Mouse (Mus musculus) embryonic facial prominence, embryonic 13.5 days (tissue): ENCODE data around the gene Mif. TPM values are rescaled to one million over a fixed set of nuclear protein-coding genes. Genes with fewer than 3 reads are reported as not detected.

Source experiments
- ATAC-seq: fragments of 200-750 bp; cut with Nextera tagmentation; 2 replicates; pipeline ENCODE4 v1.8.0; 2017; ENCODE audit warnings: low read depth; ENCODE audit not compliant: insufficient number of reproducible peaks, insufficient read depth, low FRiP score, low TSS enrichment
- H3K27ac ChIP-seq: fragments of 300-500 bp; sonication (generic); 2 replicates; pipeline ENCODE4 v1.5.1; 2015; ENCODE audit warnings: moderate library complexity, mild to moderate bottlenecking, inconsistent platforms
- H3K27me3 ChIP-seq: fragments of 300-500 bp; sonication (generic); 2 replicates; pipeline ENCODE4 v1.6.1; 2015; ENCODE audit warnings: mild to moderate bottlenecking, inconsistent platforms
- H3K36me3 ChIP-seq: fragments of 300-500 bp; sonication (generic); 2 replicates; pipeline ENCODE4 v1.6.1; 2015; ENCODE audit warnings: mild to moderate bottlenecking, inconsistent platforms
- H3K4me1 ChIP-seq: fragments of 300-500 bp; sonication (generic); 2 replicates; pipeline ENCODE4 v1.6.1; 2015; ENCODE audit warnings: inconsistent platforms
- H3K4me2 ChIP-seq: fragments of 300-500 bp; sonication (generic); 2 replicates; pipeline ENCODE4 v1.6.1; 2015; ENCODE audit warnings: moderate library complexity, mild to moderate bottlenecking, inconsistent platforms
- H3K4me3 ChIP-seq: fragments of 300-500 bp; sonication (generic); 2 replicates; pipeline ENCODE4 v1.5.1; 2015; ENCODE audit warnings: mild to moderate bottlenecking, inconsistent platforms
- H3K9ac ChIP-seq: fragments of 300-500 bp; sonication (generic); 2 replicates; pipeline ENCODE4 v1.6.1; 2015; ENCODE audit warnings: mild to moderate bottlenecking, inconsistent platforms
- H3K9me3 ChIP-seq: fragments of 300-500 bp; sonication (generic); 2 replicates; pipeline ENCODE4 v1.6.1; 2016; ENCODE audit warnings: inconsistent platforms
- WGBS: fragments of 180-500 bp; shearing (Covaris S2); methylation state at CpG from one replicate; pipeline ENCODE4 v1.1.7; 2015; ENCODE audit warnings: mixed read lengths; 5-methylcytosine and 5-hydroxymethylcytosine counted together
- polyA plus RNA-seq: library from polyadenylated mRNA; unstranded; fragments of >200 nt; fragmentation: Nextera tagmentation; extraction: Ambion mirVana; gene quantifications from 2 replicates; pipeline ENCODE4 v1.2.1, GENCODE M21; 2015

The Mif gene
- polyA plus RNA-seq, 1 experiment from 2014 or later = 1,727 TPM

- WGBS = 8% methylated on average over 9 of the region's 9 CpGs
- Histone ChIP-seq H3K27me3 (peaks cover 19% of the 10 kb centered on the region; the same call in 1 of the 2 replicates), H3K9me3 (no peaks in the 10 kb centered on the region), H3K4me3 (peak overlapping the region; percentile 44), H3K36me3 (no peaks in the 10 kb centered on the region), H3K27ac (no peak overlapping the region), H3K4me2 (peak overlapping the region; percentile 75), H3K9ac (peak overlapping the region; percentile 65), H3K4me1 (peaks cover 49% of the 10 kb centered on the region)
- no peak for ATAC-seq
Measured at GRCm38 (mm10) chr10:75834721-75835120, 25.3 kb downstream of the Mif start.

- 1% methylated on average over 21 of the region's 21 CpGs for WGBS
- H3K27ac ChIP-seq = no peak overlapping the region
- H3K4me2 ChIP-seq = peak overlapping the region; percentile 75
- H3K9ac ChIP-seq = peak overlapping the region; percentile 65
- H3K9me3 ChIP-seq = no peaks in the 10 kb centered on the region
- ATAC-seq = no peak
- H3K36me3 ChIP-seq = no peaks in the 10 kb centered on the region
- H3K27me3 ChIP-seq = peaks cover 19% of the 10 kb centered on the region; the same call in 1 of the 2 replicates
- H3K4me1 ChIP-seq = peaks cover 49% of the 10 kb centered on the region
- peak overlapping the region; percentile 44 for H3K4me3 ChIP-seq
Measured at GRCm38 (mm10) chr10:75834250-75834649, 25.8 kb downstream of the Mif start.

GRCm38 (mm10) chr10:75833456-75834080 lies 26.5 kb downstream of the Mif start:
- Histone ChIP-seq H3K36me3 (no peaks in the 10 kb centered on the region), H3K27ac (no peak overlapping the region), H3K4me2 (peak overlapping the region; percentile 75), H3K9me3 (no peaks in the 10 kb centered on the region), H3K9ac (peak overlapping the region; percentile 65), H3K4me1 (peaks cover 48% of the 10 kb centered on the region), H3K4me3 (peak overlapping the region; percentile 44), H3K27me3 (peaks cover 19% of the 10 kb centered on the region; the same call in 1 of the 2 replicates)
- 12% methylated on average over 21 of the region's 21 CpGs for WGBS
- no peak for ATAC-seq

GRCm38 (mm10) chr10:75832272-75832895 lies 27.7 kb downstream of the Mif start:
- peaks cover 19% of the 10 kb centered on the region; the same call in 1 of the 2 replicates for H3K27me3 ChIP-seq
- ATAC-seq = no peak
- H3K36me3 ChIP-seq = no peaks in the 10 kb centered on the region
- H3K4me2 ChIP-seq = no peak overlapping the region
- no peak overlapping the region for H3K4me3 ChIP-seq
- no peak overlapping the region for H3K9ac ChIP-seq
- H3K9me3 ChIP-seq = no peaks in the 10 kb centered on the region
- no peak overlapping the region for H3K27ac ChIP-seq
- peaks cover 43% of the 10 kb centered on the region for H3K4me1 ChIP-seq
- WGBS = 67% methylated on average over 13 of the region's 13 CpGs

- no peaks in the 10 kb centered on the region for H3K36me3 ChIP-seq
- no peak overlapping the region for H3K4me3 ChIP-seq
- 69% methylated on average over 2 of the region's 2 CpGs for WGBS
- H3K9me3 ChIP-seq = no peaks in the 10 kb centered on the region
- H3K4me2 ChIP-seq = no peak overlapping the region
- H3K27me3 ChIP-seq = peaks cover 19% of the 10 kb centered on the region; the same call in 1 of the 2 replicates
- H3K4me1 ChIP-seq = peaks cover 27% of the 10 kb centered on the region
- no peak for ATAC-seq
- H3K9ac ChIP-seq = no peak overlapping the region
- no peak overlapping the region for H3K27ac ChIP-seq
Measured at GRCm38 (mm10) chr10:75830275-75830670, 29.8 kb downstream of the Mif start.

GRCm38 (mm10) chr10:75829529-75830274 lies 30.3 kb downstream of the Mif start:
- no peak for ATAC-seq
- WGBS = 78% methylated on average over 2 of the region's 2 CpGs
- peaks cover 19% of the 10 kb centered on the region; the same call in 1 of the 2 replicates for H3K27me3 ChIP-seq
- no peak overlapping the region for H3K4me3 ChIP-seq
- H3K4me2 ChIP-seq = no peak overlapping the region
- H3K4me1 ChIP-seq = peaks cover 21% of the 10 kb centered on the region
- no peak overlapping the region for H3K9ac ChIP-seq
- H3K27ac ChIP-seq = no peak overlapping the region
- no peaks in the 10 kb centered on the region for H3K36me3 ChIP-seq
- no peaks in the 10 kb centered on the region for H3K9me3 ChIP-seq

GRCm38 (mm10) chr10:75828500-75828931 lies 31.5 kb downstream of the Mif start:
- Histone ChIP-seq H3K36me3 (no peaks in the 10 kb centered on the region), H3K27me3 (peaks cover 7% of the 10 kb centered on the region; the same call in 1 of the 2 replicates), H3K27ac (no peak overlapping the region), H3K9me3 (no peaks in the 10 kb centered on the region), H3K4me2 (no peak overlapping the region), H3K9ac (no peak overlapping the region), H3K4me1 (peaks cover 9% of the 10 kb centered on the region), H3K4me3 (no peak overlapping the region)
- ATAC-seq = no peak

- H3K9ac ChIP-seq = no peak overlapping the region
- H3K4me3 ChIP-seq = no peak overlapping the region
- peaks cover 6% of the 10 kb centered on the region; the same call in 1 of the 2 replicates for H3K4me1 ChIP-seq
- H3K36me3 ChIP-seq = no peaks in the 10 kb centered on the region
- ATAC-seq = no peak
- no peaks in the 10 kb centered on the region for H3K9me3 ChIP-seq
- no peak overlapping the region for H3K4me2 ChIP-seq
- H3K27me3 ChIP-seq = 0 out of 2 replicates have a peak, but pooled peaks cover 3% of the 10 kb centered on the region
- no peak overlapping the region for H3K27ac ChIP-seq
- WGBS = 85% methylated on average over 4 of the region's 4 CpGs
Measured at GRCm38 (mm10) chr10:75827668-75828360, 32.2 kb downstream of the Mif start.

GRCm38 (mm10) chr10:75824530-75824929 lies 35.5 kb downstream of the Mif start:
- Histone ChIP-seq H3K4me1 (peaks cover 6% of the 10 kb centered on the region; the same call in 1 of the 2 replicates), H3K9me3 (no peaks in the 10 kb centered on the region), H3K36me3 (no peaks in the 10 kb centered on the region), H3K4me2 (no peak overlapping the region), H3K9ac (no peak overlapping the region), H3K4me3 (no peak overlapping the region), H3K27me3 (0 out of 2 replicates have a peak, but pooled peaks cover 4% of the 10 kb centered on the region), H3K27ac (no peak overlapping the region)
- WGBS = 84% methylated on average over 4 of the region's 4 CpGs
- no peak for ATAC-seq

GRCm38 (mm10) chr10:75823782-75824181 lies 36.3 kb downstream of the Mif start:
- Histone ChIP-seq H3K27me3 (0 out of 2 replicates have a peak, but pooled peaks cover 4% of the 10 kb centered on the region), H3K4me1 (peaks cover 6% of the 10 kb centered on the region; the same call in 1 of the 2 replicates), H3K9me3 (no peaks in the 10 kb centered on the region), H3K27ac (no peak overlapping the region), H3K4me3 (no peak overlapping the region), H3K9ac (no peak overlapping the region), H3K4me2 (no peak overlapping the region), H3K36me3 (no peaks in the 10 kb centered on the region)
- WGBS = 86% methylated on average over 1 of the region's 1 CpGs
- ATAC-seq = no peak

GRCm38 (mm10) chr10:75822443-75822842 lies 37.6 kb downstream of the Mif start, which contains the start of gene Gstt4:
Gstt4 (minus strand) TSS chr10:75822543.
- Histone ChIP-seq H3K4me3 (no peak within 1 kb of the TSS), H3K9ac (no peak within 1 kb of the TSS), H3K4me2 (no peak within 1 kb of the TSS), H3K27ac (no peak within 1 kb of the TSS), H3K4me1 (peaks cover 1% of the 10 kb centered on the region; the same call in 1 of the 2 replicates), H3K27me3 (0 out of 2 replicates have a peak, but pooled peaks cover 4% of the 10 kb centered on the region), H3K36me3 (no peaks in the 10 kb centered on the region), H3K9me3 (no peaks in the 10 kb centered on the region)
- 91% methylated on average over 2 of the region's 2 CpGs for WGBS
- no peak for ATAC-seq
